Mouse (Mus musculus): ENCODE data around the gene Tex2. TPM values are rescaled to one million over a fixed set of nuclear protein-coding genes. Genes with fewer than 3 reads are reported as not detected.

Gene Tex2
- polyA plus RNA-seq, 1 experiment from 2014 or later: 12.0 TPM

DNA sequence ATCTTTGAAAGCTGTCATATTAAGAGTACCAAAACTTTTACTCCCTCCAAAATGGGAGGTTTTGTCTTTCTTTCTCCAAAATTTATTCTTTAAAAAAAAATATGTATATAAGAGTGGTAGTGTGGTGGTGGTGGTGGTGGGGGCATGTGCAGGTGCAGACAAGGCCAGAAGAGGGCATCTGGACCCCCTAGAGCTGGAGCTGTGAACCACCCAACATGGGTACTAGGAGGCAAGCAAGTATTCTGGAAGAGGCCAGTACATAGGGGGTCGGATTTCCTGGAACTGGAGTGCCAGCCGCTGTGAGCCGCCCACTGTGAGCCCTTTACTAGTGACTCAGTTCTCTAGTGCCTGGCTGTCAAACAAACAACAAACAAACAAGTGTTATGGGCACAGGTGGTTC is 90.7 kb downstream of the Tex2 start:
- DNase-seq (ENCODE audit: low spot score): no peak

DNA sequence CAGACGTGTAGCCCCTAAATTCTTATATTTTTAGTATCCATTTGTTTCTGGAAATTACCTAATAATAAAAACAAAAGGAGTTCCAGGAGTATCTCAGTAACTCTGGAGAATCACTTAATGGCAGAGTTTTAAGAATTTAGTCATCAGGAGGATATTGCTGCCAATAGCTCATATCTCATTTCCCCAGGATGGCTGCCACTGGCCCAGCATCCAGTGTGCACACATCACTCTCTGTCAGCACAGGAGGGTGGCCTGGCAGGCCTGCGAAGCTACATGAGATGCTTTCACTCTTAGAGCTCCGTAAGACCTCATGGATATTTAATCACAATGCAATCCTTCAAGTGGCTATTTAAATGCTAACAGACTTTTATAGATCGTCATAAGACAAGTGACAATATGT is 91.6 kb downstream of the Tex2 start:
- no peak for ATAC-seq (ENCODE audit: low read depth)
- WGBS: 51% methylated on average over 4 of the region's 4 CpGs
- no peak overlapping the region for H3K9ac ChIP-seq (ENCODE audit: low read depth, low read length)
- no peak overlapping the region for H3K4me2 ChIP-seq (ENCODE audit: low read depth, low read length)
- H3K4me3 ChIP-seq (ENCODE audit: low read depth, low read length): no peak overlapping the region
- peaks cover 21% of the 10 kb centered on the region for H3K4me1 ChIP-seq (ENCODE audit: control insufficient read depth, insufficient read depth, low read length)
- no peak for DNase-seq (ENCODE audit: low spot score)
- H3K27me3 ChIP-seq (replicated peaks; ENCODE audit: control insufficient read depth, insufficient read depth, low read length): no peaks in the 10 kb centered on the region
- 0 out of 2 replicates have a peak, but pooled peaks cover 6% of the 10 kb centered on the region for H3K36me3 ChIP-seq (ENCODE audit: control insufficient read depth, insufficient read depth, low read length)
- H3K9me3 ChIP-seq (ENCODE audit: control insufficient read depth, low read length): no peaks in the 10 kb centered on the region
- H3K27ac ChIP-seq (replicated peaks; ENCODE audit: low read depth, low read length): no peak overlapping the region

More for the DNA sequence above, 90.7 kb downstream of the Tex2 start:
- WGBS: 45% methylated on average over 3 of the region's 3 CpGs
- Histone ChIP-seq H3K27ac (replicated peaks; ENCODE audit: low read depth, low read length) (no peak overlapping the region), H3K9me3 (ENCODE audit: control insufficient read depth, low read length) (no peaks in the 10 kb centered on the region), H3K4me1 (ENCODE audit: control insufficient read depth, insufficient read depth, low read length) (peaks cover 17% of the 10 kb centered on the region; the same call in 1 of the 2 replicates), H3K9ac (ENCODE audit: low read depth, low read length) (no peak overlapping the region), H3K4me3 (ENCODE audit: low read depth, low read length) (no peak overlapping the region), H3K27me3 (replicated peaks; ENCODE audit: control insufficient read depth, insufficient read depth, low read length) (no peaks in the 10 kb centered on the region), H3K36me3 (ENCODE audit: control insufficient read depth, insufficient read depth, low read length) (0 out of 2 replicates have a peak, but pooled peaks cover 6% of the 10 kb centered on the region), H3K4me2 (ENCODE audit: low read depth, low read length) (no peak overlapping the region)
- no peak for ATAC-seq (ENCODE audit: low read depth)

DNA sequence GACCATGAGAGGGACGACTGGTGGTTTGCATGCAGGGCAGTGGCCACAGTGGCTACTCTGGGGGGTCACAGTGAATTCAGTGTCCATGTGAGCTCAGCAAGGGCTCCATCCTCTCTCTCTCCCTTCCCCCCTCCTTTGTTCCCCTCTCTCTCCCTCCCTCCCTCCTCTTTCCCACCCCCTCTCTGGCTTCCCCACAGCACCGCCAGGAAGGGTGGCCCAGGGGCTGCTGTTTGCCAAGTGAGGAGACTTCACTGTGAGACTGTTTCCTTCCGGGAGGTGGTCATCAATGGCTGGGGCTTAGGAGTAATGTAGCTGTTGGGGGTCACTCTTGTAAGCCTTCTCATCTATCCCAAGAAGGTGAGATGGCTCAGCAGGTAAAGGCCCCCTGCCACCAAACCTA is 92.8 kb downstream of the Tex2 start:
- ATAC-seq (ENCODE audit: low read depth) (no peak), DNase-seq (ENCODE audit: low spot score) (no peak)
- H3K9me3 ChIP-seq (ENCODE audit: control insufficient read depth, low read length): no peaks in the 10 kb centered on the region
- H3K4me1 ChIP-seq (ENCODE audit: control insufficient read depth, insufficient read depth, low read length): peaks cover 21% of the 10 kb centered on the region
- H3K36me3 ChIP-seq (ENCODE audit: control insufficient read depth, insufficient read depth, low read length): 0 out of 2 replicates have a peak, but pooled peaks cover 2% of the 10 kb centered on the region
- no peak overlapping the region for H3K4me2 ChIP-seq (ENCODE audit: low read depth, low read length)
- no peak overlapping the region for H3K27ac ChIP-seq (replicated peaks; ENCODE audit: low read depth, low read length)
- no peaks in the 10 kb centered on the region for H3K27me3 ChIP-seq (replicated peaks; ENCODE audit: control insufficient read depth, insufficient read depth, low read length)
- WGBS: 37% methylated on average over 3 of the region's 3 CpGs
- H3K9ac ChIP-seq (ENCODE audit: low read depth, low read length): 0 out of 2 replicates have a peak overlapping the region, but pooled peaks have one; percentile 11
- no peak overlapping the region for H3K4me3 ChIP-seq (ENCODE audit: low read depth, low read length)

DNA sequence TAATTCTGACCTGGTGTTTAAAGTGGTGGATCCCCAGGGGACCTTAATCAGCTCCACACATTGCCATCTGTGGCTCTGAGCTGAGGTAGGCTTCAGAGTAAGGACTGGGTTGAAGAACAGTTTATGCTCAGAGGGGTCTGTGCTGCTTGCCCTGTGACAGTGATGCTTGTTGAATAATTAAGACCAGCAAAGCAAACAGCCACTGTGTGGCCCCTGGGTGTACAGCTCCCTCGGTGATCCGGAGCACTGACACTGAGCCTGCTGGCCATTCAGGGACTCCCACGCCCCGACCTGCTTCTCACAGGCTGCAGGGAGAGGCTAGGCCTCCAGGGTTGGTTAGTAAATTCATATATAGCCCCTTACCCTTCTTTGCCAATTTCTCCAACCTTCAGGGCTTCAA is 93.7 kb downstream of the Tex2 start:
- Histone ChIP-seq H3K27me3 (replicated peaks; ENCODE audit: control insufficient read depth, insufficient read depth, low read length) (no peaks in the 10 kb centered on the region), H3K4me1 (ENCODE audit: control insufficient read depth, insufficient read depth, low read length) (peaks cover 21% of the 10 kb centered on the region), H3K9ac (ENCODE audit: low read depth, low read length) (no peak overlapping the region), H3K4me2 (ENCODE audit: low read depth, low read length) (no peak overlapping the region), H3K9me3 (ENCODE audit: control insufficient read depth, low read length) (no peaks in the 10 kb centered on the region), H3K4me3 (ENCODE audit: low read depth, low read length) (no peak overlapping the region), H3K27ac (replicated peaks; ENCODE audit: low read depth, low read length) (no peak overlapping the region), H3K36me3 (ENCODE audit: control insufficient read depth, insufficient read depth, low read length) (no peaks in the 10 kb centered on the region)
- DNase-seq (ENCODE audit: low spot score) (no peak), ATAC-seq (ENCODE audit: low read depth) (no peak)
- WGBS: 22% methylated on average over 4 of the region's 4 CpGs

DNA sequence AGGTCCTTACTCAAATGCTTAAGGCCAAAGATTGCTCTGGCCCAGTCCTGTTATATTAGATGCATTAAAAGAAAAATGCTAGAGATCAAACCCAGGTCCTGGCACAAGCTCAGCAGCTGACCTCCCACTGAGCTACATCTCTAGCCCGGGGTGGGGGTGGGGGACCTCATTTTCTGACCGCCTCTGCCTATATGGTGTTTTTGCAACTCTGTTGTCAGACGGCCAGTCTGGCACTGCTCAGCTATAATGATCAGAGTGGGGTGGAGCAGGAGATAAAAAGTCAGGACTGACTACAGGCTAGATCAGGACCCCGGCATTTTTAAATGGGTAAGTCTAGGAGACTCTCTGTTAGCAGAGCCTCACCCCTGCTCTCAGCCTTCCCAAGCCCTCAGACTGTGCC is 94.8 kb downstream of the Tex2 start:
- Histone ChIP-seq H3K36me3 (ENCODE audit: control insufficient read depth, insufficient read depth, low read length) (no peaks in the 10 kb centered on the region), H3K9me3 (ENCODE audit: control insufficient read depth, low read length) (no peaks in the 10 kb centered on the region), H3K4me1 (ENCODE audit: control insufficient read depth, insufficient read depth, low read length) (peaks cover 21% of the 10 kb centered on the region), H3K9ac (ENCODE audit: low read depth, low read length) (no peak overlapping the region), H3K27me3 (replicated peaks; ENCODE audit: control insufficient read depth, insufficient read depth, low read length) (no peaks in the 10 kb centered on the region), H3K27ac (replicated peaks; ENCODE audit: low read depth, low read length) (peak overlapping the region; percentile 44; the same call in 1 of the 2 replicates), H3K4me2 (ENCODE audit: low read depth, low read length) (no peak overlapping the region), H3K4me3 (ENCODE audit: low read depth, low read length) (no peak overlapping the region)
- DNase-seq (ENCODE audit: low spot score) (no peak), ATAC-seq (ENCODE audit: low read depth) (no peak)
- WGBS: 31% methylated on average over 4 of the region's 4 CpGs

DNA sequence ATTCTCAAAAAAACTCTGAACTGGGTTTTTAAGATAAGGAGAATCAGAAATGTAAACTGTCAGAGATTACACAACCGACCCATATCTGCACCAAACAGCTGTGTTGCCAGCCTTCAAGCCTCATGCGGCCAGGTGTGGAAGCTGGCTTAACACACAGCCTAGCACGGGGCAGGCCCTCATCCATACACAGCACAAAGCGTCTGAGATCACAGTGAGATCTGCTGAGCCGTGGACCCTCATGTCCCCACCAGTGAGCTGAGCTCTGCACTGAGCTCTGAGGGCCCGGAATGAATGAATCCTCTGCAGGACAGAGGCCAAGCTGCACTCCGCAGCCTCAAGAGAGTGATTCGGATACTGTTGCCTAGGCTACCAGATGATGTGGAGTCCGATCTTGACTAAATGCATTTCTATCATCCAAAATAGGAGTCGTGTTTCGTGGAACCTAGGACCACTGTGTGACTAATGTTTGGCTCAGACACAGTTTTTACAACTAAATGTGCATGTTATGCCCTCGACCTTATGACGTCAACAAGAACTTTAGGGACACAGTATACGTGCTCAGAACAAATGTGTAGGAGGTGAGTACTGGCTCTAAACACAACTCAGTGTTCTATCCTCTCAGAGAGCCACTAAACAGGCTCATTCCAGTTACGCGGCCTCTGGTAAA is 98.0 kb downstream of the Tex2 start:
- no peaks in the 10 kb centered on the region for H3K9me3 ChIP-seq (ENCODE audit: control insufficient read depth, low read length)
- H3K9ac ChIP-seq (ENCODE audit: low read depth, low read length): no peak overlapping the region
- peaks cover 5% of the 10 kb centered on the region; the same call in 1 of the 2 replicates for H3K36me3 ChIP-seq (ENCODE audit: control insufficient read depth, insufficient read depth, low read length)
- H3K27ac ChIP-seq (replicated peaks; ENCODE audit: low read depth, low read length): no peak overlapping the region
- no peak for DNase-seq (ENCODE audit: low spot score)
- 61% methylated on average over 16 of the region's 16 CpGs for WGBS
- H3K4me2 ChIP-seq (ENCODE audit: low read depth, low read length): no peak overlapping the region
- H3K4me3 ChIP-seq (ENCODE audit: low read depth, low read length): no peak overlapping the region
- H3K4me1 ChIP-seq (ENCODE audit: control insufficient read depth, insufficient read depth, low read length): peaks cover 17% of the 10 kb centered on the region
- peak; percentile 38; the same call in 1 of the 2 replicates for ATAC-seq (ENCODE audit: low read depth)
- H3K27me3 ChIP-seq (replicated peaks; ENCODE audit: control insufficient read depth, insufficient read depth, low read length): no peaks in the 10 kb centered on the region

DNA sequence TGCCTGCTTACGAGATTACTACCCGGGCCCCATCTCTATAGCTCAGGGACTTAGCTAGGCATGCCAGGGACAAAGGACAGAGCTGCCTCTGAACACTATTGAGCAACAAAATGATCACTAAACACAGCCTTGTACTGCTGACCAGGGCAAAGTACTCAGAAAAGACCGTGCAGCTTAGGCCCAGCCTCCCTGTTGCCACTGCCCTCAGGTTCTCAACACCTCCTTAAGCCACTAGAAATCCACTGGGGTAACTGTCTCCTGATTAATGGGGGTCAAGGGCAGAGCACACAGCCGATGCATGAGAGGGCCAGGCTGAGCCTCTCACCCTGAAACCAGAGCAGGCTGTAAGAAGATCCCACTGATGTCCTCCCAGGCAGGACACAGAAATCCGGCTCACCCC is 98.8 kb downstream of the Tex2 start:
- WGBS: 33% methylated on average over 5 of the region's 5 CpGs
- no peak overlapping the region for H3K27ac ChIP-seq (replicated peaks; ENCODE audit: low read depth, low read length)
- H3K4me3 ChIP-seq (ENCODE audit: low read depth, low read length): no peak overlapping the region
- H3K36me3 ChIP-seq (ENCODE audit: control insufficient read depth, insufficient read depth, low read length): peaks cover 10% of the 10 kb centered on the region
- peaks cover 17% of the 10 kb centered on the region for H3K4me1 ChIP-seq (ENCODE audit: control insufficient read depth, insufficient read depth, low read length)
- H3K9me3 ChIP-seq (ENCODE audit: control insufficient read depth, low read length): no peaks in the 10 kb centered on the region
- no peaks in the 10 kb centered on the region for H3K27me3 ChIP-seq (replicated peaks; ENCODE audit: control insufficient read depth, insufficient read depth, low read length)
- 0 out of 2 replicates have a peak overlapping the region, but pooled peaks have one; percentile 8 for H3K9ac ChIP-seq (ENCODE audit: low read depth, low read length)
- ATAC-seq (ENCODE audit: low read depth) (no peak), DNase-seq (ENCODE audit: low spot score) (no peak)
- no peak overlapping the region for H3K4me2 ChIP-seq (ENCODE audit: low read depth, low read length)

DNA sequence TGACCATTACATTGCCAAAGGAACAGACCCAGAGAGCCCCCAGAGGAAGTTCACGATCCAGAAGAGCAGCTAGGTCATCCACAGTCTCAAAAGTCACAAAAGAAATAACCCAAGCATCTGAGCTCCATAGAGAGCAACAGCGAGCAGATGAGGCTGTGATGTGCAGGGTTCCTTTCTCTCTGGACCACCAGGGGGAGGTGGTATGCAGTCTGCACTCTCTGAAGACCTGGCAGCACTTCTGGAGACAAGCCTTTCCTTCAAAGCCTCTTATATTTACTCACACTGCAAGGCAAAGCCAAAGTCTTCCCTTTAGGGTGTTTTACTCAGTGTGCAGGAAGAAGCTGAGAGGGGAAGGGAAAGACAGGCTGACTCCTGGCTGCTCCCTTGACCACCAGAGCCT is 100.1 kb downstream of the Tex2 start:
- H3K9ac ChIP-seq (ENCODE audit: low read depth, low read length): 0 out of 2 replicates have a peak overlapping the region, but pooled peaks have one; percentile 1
- no peaks in the 10 kb centered on the region for H3K9me3 ChIP-seq (ENCODE audit: control insufficient read depth, low read length)
- peak; percentile 81 for DNase-seq (ENCODE audit: low spot score)
- H3K4me2 ChIP-seq (ENCODE audit: low read depth, low read length): no peak overlapping the region
- no peak overlapping the region for H3K4me3 ChIP-seq (ENCODE audit: low read depth, low read length)
- H3K4me1 ChIP-seq (ENCODE audit: control insufficient read depth, insufficient read depth, low read length): peaks cover 9% of the 10 kb centered on the region
- no peak overlapping the region for H3K27ac ChIP-seq (replicated peaks; ENCODE audit: low read depth, low read length)
- peak; percentile 65; the same call in 1 of the 2 replicates for ATAC-seq (ENCODE audit: low read depth)
- peaks cover 20% of the 10 kb centered on the region for H3K36me3 ChIP-seq (ENCODE audit: control insufficient read depth, insufficient read depth, low read length)
- 44% methylated on average over 2 of the region's 2 CpGs for WGBS
- H3K27me3 ChIP-seq (replicated peaks; ENCODE audit: control insufficient read depth, insufficient read depth, low read length): no peaks in the 10 kb centered on the region

DNA sequence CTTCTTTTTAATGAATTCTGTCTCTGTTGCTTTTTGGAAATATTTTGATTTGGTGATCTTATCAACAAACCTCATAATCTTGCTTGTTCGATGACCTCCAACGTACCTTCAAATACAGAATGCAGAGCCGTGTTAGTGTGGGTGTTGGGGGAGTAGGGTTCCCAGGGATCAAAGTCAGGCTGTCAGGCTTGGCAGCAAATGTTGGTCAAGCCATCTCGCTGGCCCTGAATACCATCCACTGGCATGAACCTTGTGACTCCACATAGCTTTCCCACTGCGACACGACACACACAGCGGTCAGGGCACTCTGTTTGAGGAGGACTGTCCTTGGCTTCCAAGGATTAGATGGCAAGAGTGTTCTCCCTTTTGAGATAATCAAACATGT is 101.2 kb downstream of the Tex2 start:
- no peak for ATAC-seq (ENCODE audit: low read depth)
- Histone ChIP-seq H3K9ac (ENCODE audit: low read depth, low read length) (no peak overlapping the region), H3K4me2 (ENCODE audit: low read depth, low read length) (no peak overlapping the region), H3K27me3 (replicated peaks; ENCODE audit: control insufficient read depth, insufficient read depth, low read length) (no peaks in the 10 kb centered on the region), H3K36me3 (ENCODE audit: control insufficient read depth, insufficient read depth, low read length) (peaks cover 25% of the 10 kb centered on the region), H3K27ac (replicated peaks; ENCODE audit: low read depth, low read length) (no peak overlapping the region), H3K9me3 (ENCODE audit: control insufficient read depth, low read length) (no peaks in the 10 kb centered on the region), H3K4me3 (ENCODE audit: low read depth, low read length) (no peak overlapping the region), H3K4me1 (ENCODE audit: control insufficient read depth, insufficient read depth, low read length) (no peaks in the 10 kb centered on the region)
- WGBS: 90% methylated on average over 7 of the region's 7 CpGs
- DNase-seq (ENCODE audit: low spot score): no peak

Data from embryonic facial prominence, embryonic 14.5 days (tissue).